8 mouse cellular contexts compared by ENCODE assay signal in genomic region chr3:143379193-143379592, GRCm38 (mm10).
A peak's percentile ranks its signal among the peaks of the same experiment; 100 is the strongest.
DNase-seq lines count a peak whose midpoint lies in the region; ATAC-seq and TF ChIP-seq lines count a peak whose summit lies in the region.

No protein-coding gene starts in this region.

- H3K4me2 ChIP-seq in embryonic facial prominence, embryonic 12.5 days (replicated peaks) = no peak overlapping the region
- H3K4me2 ChIP-seq in kidney, embryonic 14.5 days (replicated peaks; ENCODE audit: low read depth, low read length) = no peak overlapping the region
- no peak overlapping the region; the same call in 1 of the 2 replicates for H3K4me2 ChIP-seq in limb, embryonic 13.5 days (replicated peaks)
- no peak overlapping the region; the same call in 1 of the 2 replicates for H3K4me2 ChIP-seq in midbrain, postnatal 0 days (ENCODE audit: low read depth, low read length, poor library complexity, severe bottlenecking)
- H3K4me2 ChIP-seq in stomach, embryonic 15.5 days = no peak overlapping the region

- peak; percentile 55 for DNase-seq in CD4-positive, CD25-positive, alpha-beta regulatory T cell, adult 2 months (ENCODE audit: low read depth, low spot score)
- DNase-seq in heart, embryonic 10.5 days (ENCODE audit: low spot score) = peak; percentile 92
- peak; percentile 79 for DNase-seq in midbrain, postnatal 0 days (ENCODE audit: low spot score)

- H3K4me3 ChIP-seq in embryonic facial prominence, embryonic 12.5 days = no peak overlapping the region
- no peak overlapping the region for H3K4me3 ChIP-seq in heart, embryonic 10.5 days
- H3K4me3 ChIP-seq in kidney, embryonic 14.5 days (ENCODE audit: low read length) = no peak overlapping the region
- H3K4me3 ChIP-seq in limb, embryonic 13.5 days = no peak overlapping the region
- H3K4me3 ChIP-seq in midbrain, postnatal 0 days (ENCODE audit: low read depth, low read length) = no peak overlapping the region
- no peak overlapping the region for H3K4me3 ChIP-seq in stomach, embryonic 15.5 days (replicated peaks)

- H3K4me1 ChIP-seq in embryonic facial prominence, embryonic 12.5 days = 0 out of 2 replicates have a peak, but pooled peaks cover 5% of the 10 kb centered on the region
- no peaks in the 10 kb centered on the region for H3K4me1 ChIP-seq in heart, embryonic 10.5 days
- H3K4me1 ChIP-seq in kidney, embryonic 14.5 days (ENCODE audit: control insufficient read depth, insufficient read depth, low read length) = no peaks in the 10 kb centered on the region
- peaks cover 13% of the 10 kb centered on the region for H3K4me1 ChIP-seq in limb, embryonic 13.5 days
- H3K4me1 ChIP-seq in midbrain, postnatal 0 days (ENCODE audit: insufficient read depth, low read length) = no peaks in the 10 kb centered on the region
- H3K4me1 ChIP-seq in stomach, embryonic 15.5 days = no peaks in the 10 kb centered on the region

- no peak overlapping the region for H3K27ac ChIP-seq in embryonic facial prominence, embryonic 12.5 days
- H3K27ac ChIP-seq in heart, embryonic 10.5 days = no peak overlapping the region
- no peak overlapping the region for H3K27ac ChIP-seq in kidney, embryonic 14.5 days (ENCODE audit: low read depth, low read length)
- no peak overlapping the region for H3K27ac ChIP-seq in limb, embryonic 13.5 days
- no peak overlapping the region for H3K27ac ChIP-seq in midbrain, postnatal 0 days (ENCODE audit: low read depth, low read length)
- H3K27ac ChIP-seq in stomach, embryonic 15.5 days = no peak overlapping the region

- no peaks in the 10 kb centered on the region for H3K27me3 ChIP-seq in embryonic facial prominence, embryonic 12.5 days
- no peaks in the 10 kb centered on the region for H3K27me3 ChIP-seq in heart, embryonic 10.5 days (ENCODE audit: insufficient read depth, poor library complexity, severe bottlenecking)
- H3K27me3 ChIP-seq in kidney, embryonic 14.5 days (ENCODE audit: control insufficient read depth, insufficient read depth, low read length) = no peaks in the 10 kb centered on the region
- peaks cover 8% of the 10 kb centered on the region for H3K27me3 ChIP-seq in limb, embryonic 13.5 days
- no peaks in the 10 kb centered on the region for H3K27me3 ChIP-seq in midbrain, postnatal 0 days (ENCODE audit: insufficient read depth, low read length)
- no peaks in the 10 kb centered on the region for H3K27me3 ChIP-seq in stomach, embryonic 15.5 days (replicated peaks)

- WGBS in embryonic facial prominence, embryonic 12.5 days = 13% methylated on average over 13 of the region's 13 CpGs
- 12% methylated on average over 13 of the region's 13 CpGs for WGBS in heart, embryonic 10.5 days
- whole genome bisulfite sequencing in kidney, embryonic 14.5 days = 10% methylated on average over 13 of the region's 13 CpGs
- WGBS in limb, embryonic 13.5 days = 14% methylated on average over 13 of the region's 13 CpGs
- WGBS in midbrain, postnatal 0 days = 18% methylated on average over 13 of the region's 13 CpGs
- 5% methylated on average over 13 of the region's 13 CpGs for WGBS in stomach, embryonic 15.5 days

- 0 out of 2 replicates have a peak, but pooled peaks cover 2% of the 10 kb centered on the region for H3K9me3 ChIP-seq in embryonic facial prominence, embryonic 12.5 days
- no peaks in the 10 kb centered on the region for H3K9me3 ChIP-seq in heart, embryonic 10.5 days
- H3K9me3 ChIP-seq in kidney, embryonic 14.5 days (ENCODE audit: control insufficient read depth, low read length) = no peaks in the 10 kb centered on the region
- H3K9me3 ChIP-seq in limb, embryonic 13.5 days = 0 out of 2 replicates have a peak, but pooled peaks cover 4% of the 10 kb centered on the region
- no peaks in the 10 kb centered on the region for H3K9me3 ChIP-seq in midbrain, postnatal 0 days (ENCODE audit: low read length)
- H3K9me3 ChIP-seq in stomach, embryonic 15.5 days = no peaks in the 10 kb centered on the region

- no peak overlapping the region for H3K9ac ChIP-seq in embryonic facial prominence, embryonic 12.5 days
- no peak overlapping the region for H3K9ac ChIP-seq in kidney, embryonic 14.5 days (ENCODE audit: low read depth, low read length)
- no peak overlapping the region for H3K9ac ChIP-seq in limb, embryonic 13.5 days
- no peak overlapping the region for H3K9ac ChIP-seq in midbrain, postnatal 0 days (replicated peaks; ENCODE audit: low read length, poor library complexity, severe bottlenecking)
- no peak overlapping the region for H3K9ac ChIP-seq in stomach, embryonic 15.5 days

- TF ChIP-seq CTCF in midbrain, postnatal 0 days (IDR thresholded peaks at IDR 0.05) = peak; percentile 88

- no peak for ATAC-seq in CD4-positive, CD25-positive, alpha-beta regulatory T cell, adult 4 months
- 0 out of 2 replicates have a peak, but pooled peaks have one; percentile 60 for ATAC-seq in embryonic facial prominence, embryonic 12.5 days (ENCODE audit: insufficient number of reproducible peaks, insufficient read depth, low FRiP score, low TSS enrichment)
- peak; percentile 85 for ATAC-seq in kidney, embryonic 14.5 days (ENCODE audit: low FRiP score, low TSS enrichment)
- ATAC-seq in limb, embryonic 13.5 days (ENCODE audit: low FRiP score, low read depth) = peak; percentile 68; the same call in 1 of the 2 replicates
- ATAC-seq in midbrain, postnatal 0 days (ENCODE audit: low FRiP score) = peak; percentile 76; the same call in 1 of the 2 replicates
- 0 out of 2 replicates have a peak, but pooled peaks have one; percentile 60 for ATAC-seq in stomach, embryonic 15.5 days (ENCODE audit: insufficient read depth, low FRiP score, low read depth)

- no peaks in the 10 kb centered on the region for H3K36me3 ChIP-seq in embryonic facial prominence, embryonic 12.5 days
- H3K36me3 ChIP-seq in heart, embryonic 10.5 days = no peaks in the 10 kb centered on the region
- H3K36me3 ChIP-seq in kidney, embryonic 14.5 days (ENCODE audit: control insufficient read depth, insufficient read depth, low read length) = no peaks in the 10 kb centered on the region
- H3K36me3 ChIP-seq in limb, embryonic 13.5 days = no peaks in the 10 kb centered on the region
- no peaks in the 10 kb centered on the region for H3K36me3 ChIP-seq in midbrain, postnatal 0 days (ENCODE audit: insufficient read depth, low read length)
- H3K36me3 ChIP-seq in stomach, embryonic 15.5 days = no peaks in the 10 kb centered on the region
